Mouse (Mus musculus): Measurements from ENCODE around the gene Ptk6. TPM values are rescaled to one million over a fixed set of nuclear protein-coding genes. Genes with fewer than 3 reads are reported as not detected.
"Not testable (repeated sequence)": the region's sequence is repeated elsewhere in the genome, so short reads cannot be mapped to it uniquely, and the experiment has no call there.

The Ptk6 gene
- polyA plus RNA-seq, 1 experiment: 0.20 TPM

- Histone ChIP-seq H3K4me1 (ENCODE audit: control insufficient read depth, insufficient read depth, low read length) (peaks cover 9% of the 10 kb centered on the region; the same call in 1 of the 2 replicates), H3K27ac (ENCODE audit: control insufficient read depth, insufficient read depth, low read depth, low read length) (no peak overlapping the region), H3K4me3 (ENCODE audit: control insufficient read depth, low read depth, low read length) (no peak overlapping the region), H3K27me3 (ENCODE audit: control insufficient read depth, insufficient read depth, low read length) (no peaks in the 10 kb centered on the region), H3K36me3 (ENCODE audit: control insufficient read depth, insufficient read depth, low read length) (no peaks in the 10 kb centered on the region)
- TF ChIP-seq CTCF (IDR thresholded peaks at IDR 0.05; ENCODE audit: control insufficient read depth, insufficient read depth, insufficient replicate concordance, low read depth, low read length): no peak
- no peak for TF ChIP-seq POLR2A (IDR thresholded peaks at IDR 0.05; ENCODE audit: control insufficient read depth, low read depth, low read length)
Measured at GRCm38 (mm10) chr2:181202886-181203285, 297 bp upstream of the Ptk6 start.

DNA sequence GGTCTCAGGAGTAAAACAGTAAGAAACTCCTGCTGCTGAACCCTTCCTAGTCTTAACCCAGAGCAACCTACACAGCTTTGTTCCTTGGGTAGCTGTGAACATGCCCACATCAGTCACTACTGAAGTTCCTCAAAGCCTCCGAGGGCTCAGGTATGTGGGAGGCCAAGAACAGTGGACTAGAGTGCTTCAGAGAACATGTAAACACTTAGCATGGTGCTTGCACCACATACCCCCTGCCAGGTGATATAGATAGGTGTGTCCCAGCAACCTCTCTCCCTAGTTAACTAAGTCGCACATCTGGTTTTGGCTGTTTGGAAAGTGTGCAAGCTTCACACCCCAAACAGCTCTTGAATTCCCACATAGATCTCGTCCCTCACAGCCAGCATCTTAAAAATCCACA is 983 bp downstream of the Ptk6 start:
- Histone ChIP-seq H3K36me3 (ENCODE audit: control insufficient read depth, insufficient read depth, low read length) (no peaks in the 10 kb centered on the region), H3K27me3 (ENCODE audit: control insufficient read depth, insufficient read depth, low read length) (no peaks in the 10 kb centered on the region), H3K27ac (ENCODE audit: control insufficient read depth, insufficient read depth, low read depth, low read length) (no peak overlapping the region), H3K4me1 (ENCODE audit: control insufficient read depth, insufficient read depth, low read length) (peaks cover 9% of the 10 kb centered on the region; the same call in 1 of the 2 replicates), H3K4me3 (ENCODE audit: control insufficient read depth, low read depth, low read length) (no peak overlapping the region)
- TF ChIP-seq CTCF (IDR thresholded peaks at IDR 0.05; ENCODE audit: control insufficient read depth, insufficient read depth, insufficient replicate concordance, low read depth, low read length) (no peak), POLR2A (IDR thresholded peaks at IDR 0.05; ENCODE audit: control insufficient read depth, low read depth, low read length) (no peak)

DNA sequence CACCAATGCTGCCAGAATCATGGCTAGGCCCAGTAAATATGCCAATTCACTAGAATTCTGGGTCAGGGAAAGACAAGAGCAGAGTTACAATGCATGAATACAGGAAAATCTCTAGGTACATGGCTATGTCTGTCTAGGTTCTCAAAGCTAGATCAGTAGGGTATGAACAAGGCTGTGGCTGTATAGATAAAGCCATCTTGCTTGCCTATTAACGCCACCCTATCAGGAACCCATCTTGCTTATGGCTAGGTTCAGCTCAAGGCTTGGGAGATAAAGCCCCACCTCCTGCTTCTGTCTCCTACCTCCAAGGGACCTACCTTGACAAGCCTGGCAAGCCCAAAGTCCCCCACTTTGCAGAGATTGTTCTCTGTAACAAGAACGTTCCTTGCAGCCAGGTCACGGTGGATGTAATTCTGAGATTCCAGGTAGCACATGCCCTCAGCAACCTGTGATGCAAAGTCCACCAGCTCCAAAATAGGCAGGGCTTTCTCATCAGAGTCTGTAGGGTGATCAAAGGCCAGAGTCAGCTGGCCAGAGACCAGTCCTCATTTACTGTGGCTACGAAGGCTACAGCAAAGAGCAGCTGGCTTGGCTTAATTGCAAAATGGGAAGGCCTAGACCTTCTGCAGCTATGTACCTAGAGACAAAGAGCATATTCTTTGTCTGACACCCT is 5.8 kb downstream of the Ptk6 start:
- Histone ChIP-seq H3K36me3 (ENCODE audit: control insufficient read depth, insufficient read depth, low read length) (no peaks in the 10 kb centered on the region), H3K27ac (ENCODE audit: control insufficient read depth, insufficient read depth, low read depth, low read length) (no peak overlapping the region), H3K4me3 (ENCODE audit: control insufficient read depth, low read depth, low read length) (no peak overlapping the region), H3K4me1 (ENCODE audit: control insufficient read depth, insufficient read depth, low read length) (no peaks in the 10 kb centered on the region), H3K27me3 (ENCODE audit: control insufficient read depth, insufficient read depth, low read length) (no peaks in the 10 kb centered on the region)
- TF ChIP-seq POLR2A (IDR thresholded peaks at IDR 0.05; ENCODE audit: control insufficient read depth, low read depth, low read length) (no peak), CTCF (IDR thresholded peaks at IDR 0.05; ENCODE audit: control insufficient read depth, insufficient read depth, insufficient replicate concordance, low read depth, low read length) (no peak)

GRCm38 (mm10) chr2:181193044-181193443 is 9.5 kb downstream of the Ptk6 start:
- no peak for TF ChIP-seq CTCF (IDR thresholded peaks at IDR 0.05; ENCODE audit: control insufficient read depth, insufficient read depth, insufficient replicate concordance, low read depth, low read length)
- TF ChIP-seq POLR2A (IDR thresholded peaks at IDR 0.05; ENCODE audit: control insufficient read depth, low read depth, low read length): no peak
- Histone ChIP-seq H3K27ac (ENCODE audit: control insufficient read depth, insufficient read depth, low read depth, low read length) (no peak overlapping the region), H3K27me3 (ENCODE audit: control insufficient read depth, insufficient read depth, low read length) (no peaks in the 10 kb centered on the region), H3K4me3 (ENCODE audit: control insufficient read depth, low read depth, low read length) (no peak overlapping the region), H3K4me1 (ENCODE audit: control insufficient read depth, insufficient read depth, low read length) (no peaks in the 10 kb centered on the region), H3K36me3 (ENCODE audit: control insufficient read depth, insufficient read depth, low read length) (no peaks in the 10 kb centered on the region)

- no peak overlapping the region for H3K27ac ChIP-seq (ENCODE audit: control insufficient read depth, insufficient read depth, low read depth, low read length)
- H3K27me3 ChIP-seq (ENCODE audit: control insufficient read depth, insufficient read depth, low read length): no peaks in the 10 kb centered on the region
- no peaks in the 10 kb centered on the region for H3K36me3 ChIP-seq (ENCODE audit: control insufficient read depth, insufficient read depth, low read length)
- TF ChIP-seq CTCF (IDR thresholded peaks at IDR 0.05; ENCODE audit: control insufficient read depth, insufficient read depth, insufficient replicate concordance, low read depth, low read length): no peak
- TF ChIP-seq POLR2A (IDR thresholded peaks at IDR 0.05; ENCODE audit: control insufficient read depth, low read depth, low read length): no peak
- H3K4me3 ChIP-seq (ENCODE audit: control insufficient read depth, low read depth, low read length): no peak overlapping the region
- no peaks in the 10 kb centered on the region; the same call in 1 of the 2 replicates for H3K4me1 ChIP-seq (ENCODE audit: control insufficient read depth, insufficient read depth, low read length)
Measured at GRCm38 (mm10) chr2:181191936-181192335, 10.7 kb downstream of the Ptk6 start.

GRCm38 (mm10) chr2:181191385-181191784 is 11.2 kb downstream of the Ptk6 start:
- H3K27me3 ChIP-seq (ENCODE audit: control insufficient read depth, insufficient read depth, low read length); H3K27ac ChIP-seq (ENCODE audit: control insufficient read depth, insufficient read depth, low read depth, low read length); H3K4me3 ChIP-seq (ENCODE audit: control insufficient read depth, low read depth, low read length); H3K4me1 ChIP-seq (ENCODE audit: control insufficient read depth, insufficient read depth, low read length); H3K36me3 ChIP-seq (ENCODE audit: control insufficient read depth, insufficient read depth, low read length): not testable (repeated sequence)

DNA sequence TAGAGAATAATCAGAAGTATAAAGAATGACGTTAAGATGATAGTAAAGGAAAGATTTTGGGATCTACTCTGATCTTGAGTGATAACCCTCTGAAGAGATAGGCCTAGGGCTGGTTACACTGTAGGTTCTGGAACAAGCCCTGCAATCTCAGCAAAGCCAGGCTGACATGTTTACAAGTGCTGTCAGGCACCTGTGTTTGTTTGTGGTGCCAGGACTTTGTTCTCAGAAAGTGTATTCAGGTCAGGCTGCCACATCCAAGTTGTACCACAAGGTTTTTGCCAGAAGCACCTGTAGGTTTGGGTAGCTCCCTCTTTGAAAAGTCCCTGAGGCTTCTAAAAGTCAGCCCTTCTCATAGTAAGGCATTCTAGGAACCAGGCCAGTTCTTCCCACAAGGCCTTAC is 13.3 kb downstream of the Ptk6 start:
- TF ChIP-seq CTCF (IDR thresholded peaks at IDR 0.05; ENCODE audit: control insufficient read depth, insufficient read depth, insufficient replicate concordance, low read depth, low read length): no peak
- TF ChIP-seq POLR2A (IDR thresholded peaks at IDR 0.05; ENCODE audit: control insufficient read depth, low read depth, low read length): no peak
- Histone ChIP-seq H3K4me3 (ENCODE audit: control insufficient read depth, low read depth, low read length) (no peak overlapping the region), H3K27ac (ENCODE audit: control insufficient read depth, insufficient read depth, low read depth, low read length) (no peak overlapping the region), H3K36me3 (ENCODE audit: control insufficient read depth, insufficient read depth, low read length) (no peaks in the 10 kb centered on the region), H3K27me3 (ENCODE audit: control insufficient read depth, insufficient read depth, low read length) (no peaks in the 10 kb centered on the region), H3K4me1 (ENCODE audit: control insufficient read depth, insufficient read depth, low read length) (no peaks in the 10 kb centered on the region; the same call in 1 of the 2 replicates)

GRCm38 (mm10) chr2:181188681-181189080 is 13.9 kb downstream of the Ptk6 start:
- no peaks in the 10 kb centered on the region; the same call in 1 of the 2 replicates for H3K4me1 ChIP-seq (ENCODE audit: control insufficient read depth, insufficient read depth, low read length)

More at GRCm38 (mm10) chr2:181188681-181189080, 13.9 kb downstream of the Ptk6 start:
- H3K36me3 ChIP-seq (ENCODE audit: control insufficient read depth, insufficient read depth, low read length): no peaks in the 10 kb centered on the region
- no peak overlapping the region for H3K27ac ChIP-seq (ENCODE audit: control insufficient read depth, insufficient read depth, low read depth, low read length)
- no peaks in the 10 kb centered on the region for H3K27me3 ChIP-seq (ENCODE audit: control insufficient read depth, insufficient read depth, low read length)
- TF ChIP-seq CTCF (IDR thresholded peaks at IDR 0.05; ENCODE audit: control insufficient read depth, insufficient read depth, insufficient replicate concordance, low read depth, low read length) (no peak), POLR2A (IDR thresholded peaks at IDR 0.05; ENCODE audit: control insufficient read depth, low read depth, low read length) (no peak)
- no peak overlapping the region for H3K4me3 ChIP-seq (ENCODE audit: control insufficient read depth, low read depth, low read length)

Data from testis, adult 2 months (tissue).